Mouse (Mus musculus) adrenal gland (tissue): Measurements from ENCODE around the gene Mcrip1.

Experiments used
- intact Hi-C: fragments of 180-260 bp; cut with DNase I; formaldehyde crosslinking; loops from one replicate; pipeline ENCODE4 v1.15.1; 2025

The Mcrip1 gene

DNA sequence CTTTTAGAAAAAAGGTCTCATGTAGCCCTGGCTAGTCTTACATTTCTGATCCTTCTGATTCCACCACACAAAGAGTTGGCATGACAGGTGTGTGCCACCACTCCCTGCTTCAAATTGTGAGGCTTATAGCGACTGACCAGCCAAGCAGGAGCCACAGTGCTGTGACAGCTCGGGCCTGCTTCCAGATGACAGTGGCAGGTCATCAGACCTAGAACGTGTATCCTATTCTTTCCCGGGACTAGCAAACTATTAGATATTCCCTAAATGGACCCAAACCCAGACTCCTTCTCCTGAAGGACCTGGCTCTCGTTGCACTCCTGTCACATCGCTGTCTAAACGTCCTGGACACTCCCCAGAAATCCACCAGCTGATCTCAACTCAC is 750 bp downstream of the Mcrip1 start:
- intact Hi-C loops: no loop called here

DNA sequence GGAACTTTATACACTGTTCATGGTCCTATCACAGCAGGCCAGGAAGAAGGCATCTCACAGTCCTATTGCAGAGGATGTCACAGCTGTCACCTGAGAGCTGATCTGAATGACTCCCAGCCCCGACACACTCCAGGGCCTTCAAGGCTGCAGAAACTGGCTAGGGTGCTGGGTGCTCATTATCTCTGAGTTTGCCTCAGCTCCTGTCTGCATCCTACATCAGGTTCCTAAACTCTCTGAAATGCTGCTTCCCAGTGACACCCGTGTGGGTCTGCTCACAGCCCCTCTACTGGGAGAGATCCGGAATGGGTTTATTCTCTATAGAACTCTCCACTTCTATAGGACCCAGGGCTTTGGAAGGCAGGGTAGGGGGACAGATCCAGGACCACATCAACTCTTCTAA is 1.3 kb downstream of the Mcrip1 start:
- intact Hi-C loops: no loop called here

DNA sequence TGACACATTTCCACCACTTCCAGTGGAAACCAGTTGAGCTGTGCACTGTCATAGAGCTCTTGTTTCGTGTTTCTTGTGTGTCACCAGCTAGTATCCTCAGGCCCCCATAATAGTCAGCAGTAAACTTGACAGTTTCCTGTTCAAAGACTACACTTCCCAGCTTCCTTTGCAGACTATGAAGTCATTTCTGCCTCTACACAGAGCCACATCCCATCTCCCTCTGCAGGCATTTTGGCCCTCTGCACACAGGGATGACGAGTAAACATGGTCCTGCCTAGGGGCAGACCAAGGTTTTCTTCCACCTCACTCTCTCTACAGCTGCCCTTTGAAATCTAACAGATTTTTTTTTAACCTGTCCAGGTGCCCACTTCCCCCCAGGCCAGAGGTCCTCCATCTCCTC is 2.1 kb downstream of the Mcrip1 start:
- intact Hi-C loops: no loop called here

DNA sequence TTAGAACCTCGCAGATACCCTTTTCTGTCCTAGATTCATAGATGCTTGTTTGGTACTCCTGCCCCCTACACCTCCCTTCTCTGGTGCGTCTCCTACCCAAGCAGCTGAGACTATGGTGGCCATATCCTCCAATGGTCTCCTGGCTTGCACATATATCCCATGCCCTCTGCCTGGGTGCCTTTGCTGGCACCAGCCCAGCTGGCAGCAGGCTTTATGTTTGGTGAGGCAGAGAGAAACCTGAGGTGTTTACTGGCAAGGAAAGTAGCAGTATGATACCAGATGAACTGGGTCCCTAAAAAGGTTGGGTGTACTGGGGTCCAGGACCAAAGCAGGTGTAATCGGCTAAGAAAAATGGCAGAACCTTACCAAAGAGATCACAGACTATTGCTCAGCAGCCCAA is 3.6 kb downstream of the Mcrip1 start:
- intact Hi-C loops: no loop called here

DNA sequence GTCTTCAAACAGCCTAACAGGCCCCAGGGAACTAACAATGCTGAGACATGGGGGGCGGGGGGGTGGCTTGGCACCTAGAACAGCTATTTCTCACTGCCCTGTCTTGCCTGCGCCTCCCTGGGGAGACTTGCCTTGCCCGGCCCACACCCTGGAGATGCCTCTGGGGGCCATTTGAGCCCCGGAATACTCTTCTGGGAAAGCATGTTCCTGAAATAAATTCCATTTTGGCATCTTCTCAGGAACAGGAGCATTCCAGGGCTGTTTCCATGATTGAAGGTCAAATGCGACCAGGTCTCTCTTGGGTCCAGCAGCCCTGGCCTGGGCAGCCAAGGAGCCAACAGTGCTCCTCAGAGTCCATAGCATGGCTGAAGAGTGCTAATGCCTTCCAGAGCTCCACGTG is 7.2 kb downstream of the Mcrip1 start:
- intact Hi-C loops: no loop called here

DNA sequence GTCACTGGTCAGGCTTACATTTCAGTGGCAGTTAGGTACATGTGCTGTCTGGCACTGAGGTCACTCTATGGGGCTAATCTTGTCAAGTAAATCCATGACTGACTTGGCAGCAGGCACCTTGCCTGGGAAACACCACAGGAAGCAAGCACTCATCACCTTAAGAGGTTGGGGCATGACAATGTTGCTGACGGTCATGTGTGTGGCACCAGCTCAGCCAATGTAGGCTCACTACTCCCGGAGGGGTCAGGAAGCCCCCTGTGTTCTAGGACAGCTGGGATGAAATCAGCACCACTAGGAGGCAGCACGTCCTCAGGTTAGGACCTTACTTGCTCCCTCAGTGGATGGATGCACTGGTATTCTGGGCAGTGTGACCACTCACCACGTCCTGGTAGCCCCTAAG is 7.6 kb downstream of the Mcrip1 start:
- intact Hi-C loops: no loop called here

DNA sequence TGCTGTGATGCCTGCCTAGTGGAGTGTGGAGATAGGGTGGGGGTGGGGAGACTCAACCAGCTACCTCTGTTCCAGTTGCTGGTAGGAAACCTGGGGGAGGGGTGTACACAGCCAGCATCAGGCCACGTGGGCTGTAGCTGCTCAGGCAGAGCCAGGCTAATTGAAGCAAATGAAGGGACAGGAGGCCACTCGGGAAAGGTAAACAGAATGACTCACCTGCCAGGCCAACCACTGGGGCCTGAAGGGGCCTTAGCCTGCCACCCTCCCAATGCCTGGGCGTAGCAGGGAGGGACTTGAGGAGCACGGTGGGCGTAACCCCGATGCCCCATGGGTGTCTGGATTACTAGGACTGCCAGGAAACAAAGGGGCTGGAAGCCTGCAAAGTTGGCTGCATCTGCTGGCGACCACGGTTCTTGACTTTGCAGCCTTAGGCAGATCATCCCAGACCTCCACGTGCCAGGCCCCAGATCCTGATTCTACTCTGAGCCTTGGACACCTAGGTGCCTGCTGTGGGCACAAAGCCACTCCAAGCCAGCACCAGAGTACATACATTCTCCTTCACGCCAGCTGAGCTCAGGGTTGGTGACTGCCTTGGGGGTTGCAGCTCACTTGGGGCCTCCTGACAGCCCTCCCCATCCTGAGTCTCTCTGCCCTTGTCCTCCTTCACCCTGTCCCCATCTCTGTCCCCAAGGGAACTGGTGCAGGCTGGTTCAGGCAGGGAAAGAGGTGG is 10.1 kb downstream of the Mcrip1 start:
- intact Hi-C loops: no loop called here

DNA sequence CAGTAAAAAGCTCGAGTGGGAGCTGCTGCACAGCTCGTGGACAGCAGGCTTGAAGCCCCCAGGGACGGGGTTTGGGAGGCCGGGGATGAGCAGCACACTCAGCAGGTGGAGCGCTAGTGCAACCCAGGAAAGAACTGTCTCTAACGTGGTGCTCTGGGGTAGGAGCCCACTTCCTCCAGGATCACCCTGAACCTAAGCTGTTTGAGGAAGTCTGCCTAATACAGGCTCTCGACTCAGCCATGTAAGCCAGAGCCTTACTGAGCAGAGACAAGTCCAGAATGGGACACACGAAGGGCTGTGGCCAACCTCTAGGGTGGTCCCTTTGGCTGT is 10.6 kb downstream of the Mcrip1 start:
- intact Hi-C loops: no loop called here

DNA sequence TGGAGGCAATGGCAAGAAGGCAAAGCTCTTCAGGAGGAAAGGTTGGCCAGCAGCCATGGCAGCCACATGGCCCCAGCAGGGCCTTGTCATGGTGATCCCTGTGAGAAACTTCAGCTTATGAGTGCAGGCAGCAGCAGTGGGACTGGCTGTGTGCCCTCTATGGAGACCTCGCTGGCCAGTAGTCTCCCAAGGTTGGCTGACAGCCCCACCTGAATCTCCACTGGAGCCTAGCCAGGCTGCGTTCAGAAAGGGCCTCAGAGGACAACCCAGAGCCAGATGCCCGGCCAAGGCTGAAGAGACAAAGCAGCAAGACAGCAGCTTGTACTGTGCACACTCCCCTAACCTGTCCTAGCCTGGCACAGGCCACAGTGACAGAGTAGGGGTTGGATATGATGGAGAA is 11.0 kb downstream of the Mcrip1 start:
- intact Hi-C loops: no loop called here

DNA sequence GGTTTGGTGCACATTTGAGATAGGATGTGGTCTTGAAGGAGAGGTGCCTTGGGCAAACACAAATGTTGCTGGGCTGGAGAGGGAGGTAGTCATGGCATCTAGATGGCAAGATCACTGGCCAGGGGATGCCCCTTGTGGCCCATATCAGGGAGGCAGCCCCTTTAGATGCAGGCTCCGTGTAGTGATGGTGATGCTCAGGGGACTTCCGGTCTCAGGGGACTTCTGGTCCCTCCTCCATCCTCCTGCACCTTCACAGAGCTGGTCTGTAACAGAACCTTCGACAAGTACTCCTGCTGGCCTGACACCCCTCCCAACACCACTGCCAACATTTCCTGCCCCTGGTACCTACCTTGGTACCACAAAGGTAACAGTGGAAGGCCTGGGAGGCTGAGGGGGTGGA is 13.7 kb downstream of the Mcrip1 start:
- intact Hi-C loops: no loop called here

DNA sequence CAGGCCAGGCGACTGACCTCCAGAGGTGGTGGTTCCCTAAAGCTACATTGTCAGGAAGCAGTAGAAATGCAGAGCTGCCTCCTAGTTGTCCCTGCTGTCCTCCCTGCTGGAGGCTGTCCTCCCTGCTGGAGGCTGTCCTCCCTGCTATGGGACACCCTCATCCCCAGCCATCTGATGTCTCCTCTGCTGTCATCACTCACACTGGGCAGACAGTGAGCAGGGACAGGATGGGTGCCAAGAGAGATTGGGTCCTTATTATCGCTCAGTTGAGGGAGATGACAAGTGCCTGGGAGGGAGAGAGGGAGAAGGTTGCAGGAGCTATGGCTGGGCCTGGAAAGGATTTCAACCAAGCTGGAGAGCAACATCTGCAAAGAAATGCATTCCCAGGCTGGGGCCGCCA is 14.4 kb downstream of the Mcrip1 start:
- intact Hi-C loops: no loop called here

DNA sequence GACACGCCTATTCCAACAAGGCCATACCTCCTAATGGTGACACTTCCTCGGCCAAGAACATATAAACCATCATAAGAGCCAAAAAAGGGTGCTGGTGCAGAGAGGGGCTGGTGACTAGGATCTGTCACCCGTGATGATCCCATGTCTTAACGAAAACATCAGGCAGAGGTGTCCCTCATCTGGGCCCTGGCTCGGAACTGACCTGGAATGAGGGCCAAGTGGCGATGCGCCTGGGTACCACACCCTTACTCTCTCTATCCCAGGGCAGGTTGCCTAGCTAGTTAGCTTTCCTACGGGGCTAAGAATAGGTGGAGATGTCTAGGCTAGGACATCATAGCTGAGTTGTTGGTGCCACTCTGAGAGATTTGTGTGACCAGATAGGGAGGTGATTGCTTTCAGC is 15.4 kb downstream of the Mcrip1 start:
- intact Hi-C loops: no loop called here

DNA sequence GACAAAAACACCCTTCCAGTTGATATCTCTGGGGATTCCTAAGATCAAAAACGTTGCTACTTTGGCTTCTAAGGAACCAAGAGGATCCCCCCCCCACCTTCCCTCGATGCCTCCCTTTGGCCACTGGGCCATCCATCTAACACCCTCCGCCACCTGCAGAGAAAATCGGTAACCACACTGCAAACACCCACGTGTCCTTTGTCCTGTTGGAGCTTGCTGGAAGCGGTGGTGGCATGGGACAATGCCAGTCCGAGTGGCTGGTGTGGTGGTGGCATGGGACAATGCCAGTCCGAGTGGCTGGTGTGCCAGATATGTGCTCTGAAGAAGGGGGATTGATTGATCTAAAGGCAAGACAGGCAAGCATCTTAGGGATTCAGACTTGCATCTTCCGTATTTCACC is 17.9 kb downstream of the Mcrip1 start:
- intact Hi-C loops: no loop called here

DNA sequence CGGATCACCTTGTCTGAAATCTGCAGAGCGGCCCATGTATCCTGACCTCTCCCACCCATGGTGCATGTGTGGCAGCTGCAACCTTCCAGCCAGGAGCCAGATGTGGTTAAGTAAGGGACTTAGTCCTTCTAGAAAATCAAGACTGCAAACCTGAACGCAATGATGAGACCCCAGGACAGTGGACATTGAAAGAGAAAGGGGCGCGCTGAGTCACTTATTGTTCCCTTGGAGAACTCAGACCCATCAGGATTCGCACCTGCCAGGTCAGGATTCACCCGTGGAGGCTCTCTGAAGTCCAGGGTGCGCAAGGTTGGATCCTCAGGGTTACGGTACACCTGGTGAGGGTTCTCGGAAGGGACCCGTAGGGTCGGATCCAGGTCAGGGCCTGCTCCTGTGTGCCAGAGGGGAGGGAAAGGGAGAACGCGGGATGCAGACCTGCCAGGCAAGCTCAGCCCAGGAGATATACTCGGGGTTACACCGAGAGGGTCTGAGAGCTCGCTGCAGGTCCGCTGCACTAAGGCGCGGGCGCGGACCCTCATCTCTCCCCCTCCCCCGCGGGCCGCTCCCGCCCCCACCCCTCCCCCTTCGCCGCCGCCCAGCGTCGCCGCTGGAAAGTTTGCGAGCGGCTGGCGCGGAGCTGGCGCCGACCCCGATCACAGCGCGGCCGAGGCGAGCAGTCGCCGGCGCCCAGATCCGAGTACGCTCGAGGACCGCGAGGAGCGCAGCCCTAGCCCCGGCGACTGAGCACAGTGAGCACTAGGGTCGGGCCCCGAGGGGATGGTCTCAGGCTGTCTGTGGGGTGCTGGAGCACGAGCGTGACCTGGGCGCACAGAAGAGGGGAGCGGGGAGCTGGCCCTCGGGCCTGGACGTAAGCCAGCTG is 19.2 kb downstream of the Mcrip1 start, which contains the start of gene Gcgr:
Gcgr (plus strand) TSS at position 615 of the 880 bp plus-strand sequence.
- intact Hi-C loops: no loop called here

DNA sequence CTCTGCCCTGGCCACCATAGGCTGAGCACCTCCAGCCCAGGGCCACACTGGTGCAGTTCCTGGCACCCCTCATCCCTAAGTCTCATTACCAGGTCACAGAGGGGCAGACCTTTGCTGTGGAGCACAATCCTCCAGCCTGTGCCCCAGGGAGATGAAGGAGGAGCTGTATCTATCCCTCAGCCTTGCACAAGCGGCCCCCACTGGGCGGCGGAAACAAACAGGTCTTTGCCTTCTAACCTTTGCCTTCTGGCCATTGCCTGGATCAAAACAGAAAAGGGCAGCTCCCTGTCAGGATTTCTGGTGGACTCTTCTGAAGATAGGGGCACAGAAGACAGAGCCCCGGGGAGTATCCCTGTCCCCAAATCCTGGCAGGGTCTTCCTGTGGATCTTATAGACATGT is 20.6 kb downstream of the Mcrip1 start:
- intact Hi-C loops: no loop called here

DNA sequence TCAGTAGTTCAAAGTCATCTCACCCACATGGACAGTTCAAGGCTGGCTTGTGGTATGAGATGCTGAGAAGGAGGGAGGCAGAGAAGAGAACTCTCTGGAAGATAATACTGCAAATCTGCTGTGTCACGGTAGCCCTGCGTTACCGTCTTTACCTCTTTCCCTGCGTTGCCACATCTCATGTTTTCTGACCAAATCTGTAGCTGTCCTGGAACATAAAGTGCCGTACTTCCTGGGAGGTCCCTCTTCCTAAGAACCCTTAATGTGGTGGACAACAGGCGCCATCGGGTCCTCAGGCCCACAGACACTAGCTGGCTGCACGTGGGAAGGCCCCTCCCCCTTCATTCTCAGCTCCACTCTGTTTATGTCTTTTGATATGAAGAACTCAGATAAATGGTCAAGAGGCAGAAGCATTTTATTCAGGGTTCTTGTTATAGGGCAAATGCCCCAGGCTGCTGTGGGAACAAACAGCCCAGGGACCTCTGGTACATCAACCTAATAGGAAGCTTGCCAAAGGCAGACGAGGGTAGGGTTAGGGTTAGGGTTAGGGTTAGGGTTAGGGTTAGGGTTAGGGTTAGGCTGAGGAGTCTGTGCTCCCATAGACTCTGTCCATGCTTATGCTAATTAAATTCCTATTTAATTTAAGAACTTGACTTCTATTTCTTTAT is 21.7 kb downstream of the Mcrip1 start:
- intact Hi-C loops: no loop called here

DNA sequence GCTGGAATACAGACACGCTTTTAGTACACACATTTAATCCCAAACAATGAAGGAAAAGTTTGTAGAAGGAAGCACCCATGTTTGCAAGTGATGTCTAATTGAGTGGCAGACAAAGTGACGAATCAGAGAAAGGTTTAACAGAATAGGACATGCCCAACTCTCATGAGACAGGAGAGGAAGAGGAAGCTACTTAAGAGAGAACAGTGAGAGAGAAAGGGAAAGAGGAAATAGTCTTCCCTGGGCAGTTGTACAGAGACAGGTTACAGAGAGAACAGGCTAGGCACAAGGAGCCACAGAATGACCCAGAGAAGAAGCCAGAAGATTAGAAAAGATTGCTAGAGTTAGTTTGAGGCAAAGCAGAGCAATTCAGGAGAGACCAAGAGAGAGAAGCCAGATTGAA is 23.6 kb downstream of the Mcrip1 start:
- intact Hi-C loops: no loop called here

DNA sequence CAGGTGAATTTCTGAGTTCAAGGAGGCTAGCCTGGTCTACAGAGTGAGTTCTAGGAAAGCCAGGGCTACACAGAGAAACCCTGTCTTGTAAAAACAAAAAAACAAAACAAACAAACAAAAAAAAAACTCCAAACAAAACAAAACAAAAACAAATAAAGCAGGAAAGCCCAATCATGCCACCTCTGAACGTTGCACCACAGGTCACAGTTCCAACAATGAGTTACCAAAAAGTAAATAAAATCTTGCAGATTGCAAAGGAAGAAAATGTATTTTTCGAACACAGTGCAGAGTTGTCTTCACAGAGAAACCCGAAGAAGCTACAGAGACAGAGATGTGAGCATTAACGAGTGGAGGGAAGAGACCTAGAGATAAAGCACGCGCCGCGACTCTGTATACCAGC is 26.9 kb downstream of the Mcrip1 start:
- intact Hi-C loops: no loop called here

DNA sequence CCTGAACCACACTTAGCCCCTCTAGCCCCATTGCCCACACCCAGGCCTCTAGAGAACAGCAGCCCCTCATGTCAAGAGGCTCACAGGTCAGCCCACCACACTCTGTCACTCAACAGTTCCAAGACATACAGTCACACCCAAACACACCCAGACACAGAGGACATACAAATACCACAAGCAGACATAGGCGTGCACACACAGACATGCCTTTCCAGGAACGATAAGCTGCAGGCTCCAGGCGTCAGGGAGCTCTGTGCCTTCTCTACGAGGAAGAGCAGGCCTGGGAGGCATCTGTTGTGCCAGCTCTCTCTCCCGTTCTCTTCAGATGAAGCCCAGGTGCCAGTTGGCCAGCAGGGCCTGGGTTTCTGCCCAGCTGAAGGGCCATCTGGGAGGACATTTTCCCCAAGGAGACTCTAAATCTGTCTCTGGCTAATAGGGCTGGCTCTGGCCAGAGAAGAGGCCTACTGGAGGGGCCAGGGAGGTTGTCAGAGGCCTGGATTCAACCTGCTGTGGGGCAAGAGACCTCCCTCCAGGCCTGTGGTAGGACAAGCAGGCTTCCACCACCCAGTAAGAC is 28.5 kb downstream of the Mcrip1 start:
- intact Hi-C loops: no loop called here

DNA sequence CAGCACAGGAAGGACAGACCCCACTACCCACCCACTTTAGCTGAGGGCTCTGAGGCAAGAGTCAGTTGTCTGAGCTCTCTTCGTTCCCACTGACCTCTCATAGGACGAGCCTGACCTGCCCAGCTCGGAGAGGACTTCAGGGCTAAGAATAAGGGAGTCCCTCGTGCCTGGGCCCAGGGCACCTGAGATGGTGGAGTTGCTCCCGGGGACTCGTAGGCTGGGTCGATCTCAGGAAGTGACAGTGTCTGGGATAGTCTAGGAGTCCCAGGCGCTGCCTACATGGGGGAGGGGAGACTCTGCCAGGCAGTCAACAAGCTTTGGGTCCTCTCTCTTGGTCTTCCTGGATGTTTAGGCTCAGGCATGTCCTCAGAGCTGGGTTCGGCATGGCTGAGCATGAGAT is 29.0 kb downstream of the Mcrip1 start:
- intact Hi-C loops: no loop called here

DNA sequence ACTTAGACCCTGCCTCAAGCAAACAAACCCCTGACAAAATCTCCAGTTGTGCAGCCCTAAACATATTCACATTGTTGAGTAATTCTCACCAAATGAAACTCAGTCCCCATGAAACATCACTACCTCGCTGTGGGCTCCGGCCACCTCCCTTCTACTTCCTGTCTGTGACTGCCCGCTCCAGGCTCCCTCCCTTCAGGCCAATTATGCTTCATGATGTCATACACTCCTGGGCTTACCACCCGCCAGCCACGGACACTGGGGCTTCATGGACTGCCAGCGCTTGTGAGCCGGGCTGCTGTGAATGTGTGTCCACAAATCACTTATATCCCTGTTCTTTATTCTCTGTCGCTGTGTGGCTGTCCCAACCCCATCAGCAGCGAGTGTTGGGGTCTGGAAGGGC is 29.8 kb downstream of the Mcrip1 start:
- intact Hi-C loops: loop anchor here (5.0 kb wide), 2 partner anchors 53 to 93 kb away; partner anchors contain the start of gene P4hb

DNA sequence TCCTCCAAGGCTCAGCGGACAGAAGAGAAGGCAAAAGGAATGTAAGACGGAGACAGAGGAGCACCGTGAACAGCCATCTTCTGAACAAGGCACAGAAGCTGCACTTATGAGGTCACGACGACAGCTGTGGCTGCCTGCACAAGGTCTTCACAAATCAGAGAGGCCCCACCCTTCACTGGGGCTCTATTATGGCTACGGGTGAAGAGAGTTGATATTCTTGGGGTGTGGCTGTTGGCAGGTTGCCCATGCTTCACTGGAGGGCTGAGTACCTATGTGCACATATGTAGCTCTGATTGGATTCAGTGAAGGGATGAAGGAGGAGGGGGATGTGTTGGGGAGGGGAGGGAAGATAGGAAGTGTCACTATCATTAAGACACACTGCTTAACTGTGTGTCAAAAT is 31.0 kb downstream of the Mcrip1 start:
- intact Hi-C loops: loop anchor here (5.0 kb wide), 2 partner anchors 54 to 94 kb away; partner anchors contain the start of gene P4hb
